Mouse (Mus musculus) bone marrow, adult 2 months (tissue): Measurements from ENCODE around the gene Mical3. TPM values are rescaled to one million over a fixed set of nuclear protein-coding genes. Genes with fewer than 3 reads are reported as not detected.

Source experiments
- H3K27ac ChIP-seq: fragments of 200-500 bp; 2 replicates; pipeline ENCODE4 v1.5.1; 2012; ENCODE audit warnings: low read depth, mild to moderate bottlenecking, control low read depth, inconsistent platforms, low read length; ENCODE audit not compliant: control insufficient read depth, poor library complexity, insufficient read depth
- H3K4me1 ChIP-seq: fragments of 200-500 bp; 2 replicates; pipeline ENCODE4 v1.6.1; 2011; ENCODE audit warnings: low read length; ENCODE audit not compliant: control insufficient read depth, insufficient read depth
- H3K4me3 ChIP-seq: fragments of 200-500 bp; replicated peaks from 2 replicates; pipeline ENCODE3; 2011; ENCODE audit warnings: mild to moderate bottlenecking, low read depth, low read length, control low read depth; ENCODE audit not compliant: control insufficient read depth
- CTCF ChIP-seq: fragments of 200-500 bp; IDR thresholded peaks from 2 replicates; pipeline ENCODE4 v1.5.1; 2011; ENCODE audit warnings: low read length, control low read depth; ENCODE audit not compliant: control insufficient read depth, insufficient read depth
- POLR2A ChIP-seq: fragments of 200-500 bp; IDR thresholded peaks from 2 replicates; pipeline ENCODE4 v1.6.1; 2011; ENCODE audit warnings: low read depth, mild to moderate bottlenecking, control low read depth, low read length, borderline replicate concordance; ENCODE audit not compliant: control insufficient read depth
- WGBS: fragments of 180-500 bp; shearing (Covaris S2); methylation state at CpG from one replicate; pipeline ENCODE4 v1.1.7; 2018; 5-methylcytosine and 5-hydroxymethylcytosine counted together
- polyA plus RNA-seq: library from polyadenylated mRNA; stranded (reverse); fragments of >200 nt; gene quantifications from 2 replicates; pipeline ENCODE4 v1.2.4, GENCODE M21; 2011; ENCODE audit warnings: low replicate concordance; ENCODE audit not compliant: missing spikeins, insufficient read depth, insufficient read length

The Mical3 gene
- polyA plus RNA-seq, 1 experiment = 53.1 TPM

- WGBS = 84% methylated on average over 3 of the region's 3 CpGs
- TF ChIP-seq CTCF (no peak), POLR2A (no peak)
- peaks cover 9% of the 10 kb centered on the region for H3K4me1 ChIP-seq
- no peak overlapping the region for H3K4me3 ChIP-seq
- H3K27ac ChIP-seq = no peak overlapping the region
Measured at GRCm38 (mm10) chr6:121054340-121054739, 76.5 kb downstream of the Mical3 start.

- Histone ChIP-seq H3K27ac (no peak overlapping the region), H3K4me1 (peaks cover 9% of the 10 kb centered on the region), H3K4me3 (no peak overlapping the region)
- 44% methylated on average over 7 of the region's 7 CpGs for WGBS
- TF ChIP-seq POLR2A (no peak), CTCF (no peak)
Measured at GRCm38 (mm10) chr6:121053585-121054112, 77.2 kb downstream of the Mical3 start.

- TF ChIP-seq CTCF (no peak), POLR2A (no peak)
- Histone ChIP-seq H3K4me1 (peaks cover 4% of the 10 kb centered on the region), H3K27ac (no peak overlapping the region), H3K4me3 (no peak overlapping the region)
- 72% methylated on average over 13 of the region's 13 CpGs for WGBS
Measured at GRCm38 (mm10) chr6:121051972-121052629, 78.7 kb downstream of the Mical3 start.

- Histone ChIP-seq H3K27ac (no peak overlapping the region), H3K4me1 (peaks cover 3% of the 10 kb centered on the region), H3K4me3 (no peak overlapping the region)
- WGBS = 89% methylated on average over 8 of the region's 8 CpGs
- no peak for TF ChIP-seq POLR2A
- TF ChIP-seq CTCF = no peak
Measured at GRCm38 (mm10) chr6:121051411-121051810, 79.4 kb downstream of the Mical3 start.

GRCm38 (mm10) chr6:121048696-121049095 is 82.1 kb downstream of the Mical3 start:
- TF ChIP-seq CTCF = no peak
- H3K27ac ChIP-seq = no peak overlapping the region
- WGBS = 92% methylated on average over 8 of the region's 8 CpGs
- no peak overlapping the region for H3K4me3 ChIP-seq
- peaks cover under 1% of the 10 kb centered on the region; the same call in 1 of the 2 replicates for H3K4me1 ChIP-seq

GRCm38 (mm10) chr6:121045345-121046080 is 85.3 kb downstream of the Mical3 start:
- TF ChIP-seq CTCF (no peak), POLR2A (no peak)
- H3K4me1 ChIP-seq = no peaks in the 10 kb centered on the region
- H3K27ac ChIP-seq = no peak overlapping the region
- H3K4me3 ChIP-seq = no peak overlapping the region
- 84% methylated on average over 20 of the region's 20 CpGs for WGBS

GRCm38 (mm10) chr6:121043434-121044189 is 87.2 kb downstream of the Mical3 start:
- WGBS = 59% methylated on average over 14 of the region's 14 CpGs
- H3K4me1 ChIP-seq = no peaks in the 10 kb centered on the region
- TF ChIP-seq POLR2A (no peak), CTCF (no peak)
- no peak overlapping the region for H3K27ac ChIP-seq
- H3K4me3 ChIP-seq = no peak overlapping the region

- Histone ChIP-seq H3K4me3 (no peak overlapping the region), H3K27ac (no peak overlapping the region), H3K4me1 (no peaks in the 10 kb centered on the region)
- TF ChIP-seq CTCF = no peak
- TF ChIP-seq POLR2A = no peak
- WGBS = 86% methylated on average over 3 of the region's 3 CpGs
Measured at GRCm38 (mm10) chr6:121039719-121040118, 91.1 kb downstream of the Mical3 start.
